Mouse (Mus musculus) heart, postnatal 0 days (tissue): ENCODE measurements around the gene Elk3.

ENCODE experiments used
- CTCF ChIP-seq: IDR thresholded peaks from 2 replicates; pipeline ENCODE4 v1.5.1; 2016; ENCODE audit warnings: antibody characterized with exemption, control low read depth, low read depth
- EP300 ChIP-seq: IDR thresholded peaks from 2 replicates; pipeline ENCODE4 v1.6.1; 2016; ENCODE audit warnings: antibody characterized with exemption, low read depth

DNA sequence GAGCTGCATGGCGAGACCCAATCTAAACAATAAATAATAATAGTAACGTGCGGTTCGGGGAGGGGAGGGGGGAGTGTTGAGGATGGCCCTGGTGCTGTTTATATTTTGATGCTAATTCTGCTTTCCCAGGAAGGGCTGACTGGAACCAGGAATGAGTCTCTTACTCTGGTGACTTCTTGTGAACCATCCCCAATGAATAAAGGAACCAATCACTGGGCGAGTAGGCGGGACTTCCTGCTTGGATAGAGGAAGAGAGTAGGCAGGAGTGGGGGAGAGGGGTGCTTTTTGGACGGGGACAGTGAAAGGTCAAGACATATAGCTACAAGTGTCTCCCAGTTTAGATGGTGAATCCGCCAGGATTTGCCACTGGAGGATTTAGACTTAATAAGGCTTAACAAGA lies 32.6 kb downstream of the Elk3 start:
- TF ChIP-seq CTCF (no peak), EP300 (no peak)
